Mouse (Mus musculus) cerebellum, adult 2 months (tissue): ENCODE data around the gene Neurl3. TPM values are rescaled to one million over a fixed set of nuclear protein-coding genes. Genes with fewer than 3 reads are reported as not detected.

ENCODE experiments used
- DNase-seq, 2 experiments: peaks; one replicate each; pipeline ENCODE4 v3.0.0; 2021
- H3K27ac ChIP-seq: fragments of 200-500 bp; 2 replicates; pipeline ENCODE4 v1.5.1; 2012; ENCODE audit warnings: low read length, control low read depth, inconsistent platforms; ENCODE audit not compliant: insufficient read depth
- H3K27me3 ChIP-seq: fragments of 200-500 bp; 2 replicates; pipeline ENCODE4 v1.6.1; 2012; ENCODE audit warnings: inconsistent platforms, mild to moderate bottlenecking, low read length, moderate library complexity; ENCODE audit not compliant: control insufficient read depth, insufficient read depth
- H3K4me1 ChIP-seq: fragments of 200-500 bp; 2 replicates; pipeline ENCODE4 v1.6.1; 2011; ENCODE audit warnings: low read length; ENCODE audit not compliant: control insufficient read depth, insufficient read depth
- H3K4me3 ChIP-seq: fragments of 200-500 bp; replicated peaks from 2 replicates; pipeline ENCODE3; 2011; ENCODE audit warnings: mild to moderate bottlenecking, low read depth, low read length, control low read depth; ENCODE audit not compliant: insufficient read depth
- CTCF ChIP-seq: fragments of 200-500 bp; IDR thresholded peaks from 2 replicates; pipeline ENCODE4 v1.5.1; 2011; ENCODE audit warnings: low read depth, mild to moderate bottlenecking, control low read depth, low read length, moderate library complexity, borderline replicate concordance; ENCODE audit not compliant: insufficient read depth
- POLR2A ChIP-seq: fragments of 200-500 bp; IDR thresholded peaks from 2 replicates; pipeline ENCODE4 v1.6.1; 2011; ENCODE audit warnings: low read length, control low read depth, borderline replicate concordance; ENCODE audit not compliant: insufficient read depth
- WGBS: fragments of 180-500 bp; shearing (Covaris S2); methylation state at CpG from one replicate; pipeline ENCODE4 v1.1.7; 2018; 5-methylcytosine and 5-hydroxymethylcytosine counted together
- polyA plus RNA-seq: library from polyadenylated mRNA; depleted of rRNA; stranded (reverse); fragments of >200 nt; gene quantifications from 2 replicates; pipeline ENCODE4 v1.2.3, GENCODE M21; 2012; rRNA removed

Gene Neurl3
- 0.93 and 1.0 TPM in 2 replicates for polyA plus RNA-seq

DNA sequence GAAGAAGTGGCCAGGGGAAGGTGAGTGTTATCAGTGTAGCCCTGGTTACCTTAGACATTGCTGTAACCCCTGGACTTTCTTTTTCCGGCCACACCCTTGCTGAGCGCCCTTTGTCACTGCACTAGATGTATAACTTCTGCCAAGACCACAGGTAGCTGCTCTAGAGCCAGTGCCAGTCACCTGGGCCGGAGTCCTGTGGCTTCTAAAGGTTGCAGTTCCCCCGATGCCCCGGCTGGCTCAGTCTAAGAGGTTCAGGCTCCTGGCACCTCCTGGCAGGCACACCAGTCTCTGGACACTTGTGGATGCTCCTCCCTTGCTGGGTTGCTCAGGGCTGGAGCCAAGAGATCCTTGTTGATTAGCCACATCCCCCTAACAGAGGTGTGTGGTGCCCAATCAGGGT is at the start of gene Neurl3:
Gene Neurl3, minus strand, starts transcription at position 225 of the 400 bp plus-strand sequence.
- no peak for DNase-seq
- TF ChIP-seq CTCF: no peak
- TF ChIP-seq POLR2A: no peak
- no peaks in the 10 kb centered on the region for H3K27me3 ChIP-seq
- 29% methylated on average over 5 of the region's 5 CpGs for WGBS
- H3K27ac ChIP-seq: no peak within 1 kb of the TSS
- peaks cover 6% of the 10 kb centered on the region for H3K4me1 ChIP-seq
- no peak within 1 kb of the TSS for H3K4me3 ChIP-seq

DNA sequence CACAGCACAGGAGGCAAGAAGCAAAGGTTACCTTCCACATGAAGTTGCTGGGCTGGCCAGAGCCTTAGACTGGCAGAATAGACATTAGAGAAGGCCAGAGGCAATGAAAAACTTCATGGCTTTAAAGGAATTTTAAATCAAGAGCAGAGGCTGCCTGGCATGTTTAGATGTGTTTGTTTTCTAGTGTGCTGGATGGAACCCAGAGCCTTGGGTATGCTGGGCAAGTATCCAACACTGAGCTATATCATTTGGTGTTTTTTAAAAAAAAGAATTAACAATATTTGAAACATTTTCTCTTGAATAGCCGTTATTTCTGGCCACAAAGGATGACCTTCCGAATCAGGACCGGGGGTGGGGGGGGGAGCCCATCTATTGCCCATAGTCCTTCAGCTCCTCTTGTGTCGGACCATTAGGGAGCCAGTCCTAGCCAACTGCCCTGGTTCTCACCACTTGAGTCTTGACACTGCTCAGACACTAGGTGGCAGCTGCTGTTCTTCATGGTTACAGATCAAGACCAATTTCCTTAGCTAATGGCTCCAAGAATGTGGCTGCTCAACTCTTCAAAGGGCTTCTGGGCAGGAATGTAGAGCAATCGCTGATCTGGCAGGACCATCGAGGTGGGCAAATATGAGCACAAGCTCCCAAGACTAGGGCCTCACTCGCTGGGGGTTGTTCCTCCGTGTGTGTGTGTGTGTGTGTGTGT is 49.4 kb upstream of the Neurl3 start:
- no peaks in the 10 kb centered on the region for H3K27me3 ChIP-seq
- TF ChIP-seq CTCF: peak; percentile 70
- no peak for TF ChIP-seq POLR2A
- no peak overlapping the region for H3K27ac ChIP-seq
- 40% methylated on average over 8 of the region's 8 CpGs for WGBS
- H3K4me1 ChIP-seq: peaks cover 19% of the 10 kb centered on the region
- no peak overlapping the region for H3K4me3 ChIP-seq
- peak; percentile 56 to 66 for DNase-seq

DNA sequence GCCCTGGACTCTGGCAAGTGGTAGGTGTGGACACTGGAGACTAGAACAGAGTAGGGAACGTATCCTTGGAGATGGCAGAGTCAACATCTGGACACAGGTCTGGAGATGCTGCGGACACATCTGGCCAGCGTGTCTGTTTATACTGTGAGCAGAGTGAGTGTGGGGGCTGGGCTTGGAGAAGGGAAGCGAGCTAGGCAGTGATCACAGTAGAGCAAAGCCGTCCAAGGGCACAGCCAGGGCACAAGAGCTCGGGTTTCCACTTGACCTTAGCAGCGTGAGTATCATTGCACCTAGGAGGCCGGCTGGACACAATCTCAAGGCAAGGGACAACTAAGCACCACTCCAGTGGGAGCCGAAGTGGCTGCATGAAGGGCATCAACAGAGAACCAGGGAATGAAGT is 48.6 kb upstream of the Neurl3 start:
- Histone ChIP-seq H3K27ac (no peak overlapping the region), H3K4me1 (peaks cover 19% of the 10 kb centered on the region), H3K27me3 (no peaks in the 10 kb centered on the region), H3K4me3 (no peak overlapping the region)
- DNase-seq: no peak
- TF ChIP-seq POLR2A: no peak
- 92% methylated on average over 9 of the region's 9 CpGs for WGBS

DNA sequence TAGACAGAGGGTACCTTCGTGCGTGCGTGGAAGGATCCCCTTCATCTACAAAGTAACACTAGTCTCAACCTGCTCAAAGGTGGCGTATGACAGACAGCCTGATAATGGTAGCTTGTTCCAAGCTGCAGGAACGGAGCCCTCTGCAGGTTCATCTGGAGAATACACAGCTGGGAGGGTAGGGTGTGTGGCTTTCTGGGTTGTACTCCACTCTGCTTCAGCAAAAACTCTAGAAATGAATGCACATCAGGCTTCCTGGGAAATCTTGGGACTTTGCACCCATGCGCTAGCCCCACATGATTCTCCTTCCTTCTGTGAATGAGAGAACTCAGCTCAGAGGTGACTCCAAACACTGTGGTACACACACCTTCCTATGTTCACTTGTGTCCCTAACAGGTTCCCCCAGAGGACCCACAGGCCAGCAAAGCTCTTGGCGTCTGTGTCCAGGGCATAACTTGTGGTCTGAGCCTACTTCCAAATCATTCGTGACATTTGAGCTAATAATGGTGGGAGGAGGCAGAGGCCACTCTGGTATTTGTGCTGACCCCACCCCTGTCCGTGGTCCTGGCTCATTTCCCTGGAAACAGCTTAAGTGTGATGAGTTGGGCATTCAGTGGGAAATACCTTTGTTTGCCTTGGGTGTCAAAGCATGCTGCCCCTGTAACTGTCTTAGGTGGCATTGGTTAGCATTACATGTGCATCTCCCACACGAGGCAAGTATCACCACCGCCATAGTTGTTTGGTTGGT is 47.5 kb upstream of the Neurl3 start:
- 80% methylated on average over 11 of the region's 11 CpGs for WGBS
- H3K27me3 ChIP-seq: no peaks in the 10 kb centered on the region
- no peak overlapping the region for H3K4me3 ChIP-seq
- DNase-seq: no peak
- peaks cover 19% of the 10 kb centered on the region for H3K4me1 ChIP-seq
- TF ChIP-seq CTCF (peak; percentile 39; the same call in 1 of the 2 replicates), POLR2A (no peak)
- no peak overlapping the region for H3K27ac ChIP-seq

DNA sequence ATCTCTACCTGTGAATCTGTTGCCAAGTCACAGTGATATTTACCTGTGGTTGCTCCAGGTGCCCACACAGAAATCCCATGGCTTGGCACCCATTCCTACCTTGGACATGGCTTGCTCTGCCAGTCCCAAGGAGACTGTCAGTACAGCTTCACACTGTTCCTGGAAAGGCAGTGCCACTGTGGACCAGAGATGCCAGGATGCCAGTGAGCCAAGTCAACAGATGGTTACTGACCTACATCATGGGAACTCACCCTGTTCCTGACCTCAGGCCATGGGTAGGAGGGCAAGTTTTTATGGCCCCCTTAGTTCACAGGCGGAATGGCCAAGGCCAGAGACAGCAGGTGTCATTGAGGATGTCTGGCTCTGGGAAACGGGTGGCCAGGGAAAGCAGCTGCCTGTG is 46.7 kb upstream of the Neurl3 start:
- no peak for TF ChIP-seq CTCF
- no peak for TF ChIP-seq POLR2A

DNA sequence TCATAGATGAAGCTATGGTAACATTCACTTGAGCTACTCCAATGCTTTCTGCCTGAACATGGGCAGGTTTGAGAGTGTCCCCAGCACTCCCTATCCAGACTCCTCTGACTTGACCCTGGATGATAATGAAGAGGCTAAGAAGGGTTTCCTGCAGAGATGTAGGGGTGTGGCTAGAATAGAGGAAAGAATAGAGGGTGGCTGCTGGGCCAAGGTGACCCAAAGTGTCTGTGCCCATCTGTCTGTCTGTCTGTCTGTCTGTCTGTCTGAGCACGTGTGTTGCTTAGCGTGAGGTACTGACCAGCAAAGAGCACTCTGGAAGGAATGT is 41.3 kb upstream of the Neurl3 start:
- H3K4me1 ChIP-seq: peaks cover 9% of the 10 kb centered on the region
- DNase-seq: no peak
- TF ChIP-seq CTCF (no peak), POLR2A (no peak)
- no peak overlapping the region for H3K4me3 ChIP-seq
- H3K27me3 ChIP-seq: no peaks in the 10 kb centered on the region
- WGBS: 98% methylated on average over 2 of the region's 2 CpGs
- no peak overlapping the region for H3K27ac ChIP-seq

More for the DNA sequence above, 46.7 kb upstream of the Neurl3 start:
- no peak overlapping the region for H3K27ac ChIP-seq
- H3K27me3 ChIP-seq: no peaks in the 10 kb centered on the region
- DNase-seq: peak; percentile 57 to 75
- peaks cover 19% of the 10 kb centered on the region for H3K4me1 ChIP-seq
- no peak overlapping the region for H3K4me3 ChIP-seq
- 8% methylated on average over 2 of the region's 2 CpGs for WGBS

DNA sequence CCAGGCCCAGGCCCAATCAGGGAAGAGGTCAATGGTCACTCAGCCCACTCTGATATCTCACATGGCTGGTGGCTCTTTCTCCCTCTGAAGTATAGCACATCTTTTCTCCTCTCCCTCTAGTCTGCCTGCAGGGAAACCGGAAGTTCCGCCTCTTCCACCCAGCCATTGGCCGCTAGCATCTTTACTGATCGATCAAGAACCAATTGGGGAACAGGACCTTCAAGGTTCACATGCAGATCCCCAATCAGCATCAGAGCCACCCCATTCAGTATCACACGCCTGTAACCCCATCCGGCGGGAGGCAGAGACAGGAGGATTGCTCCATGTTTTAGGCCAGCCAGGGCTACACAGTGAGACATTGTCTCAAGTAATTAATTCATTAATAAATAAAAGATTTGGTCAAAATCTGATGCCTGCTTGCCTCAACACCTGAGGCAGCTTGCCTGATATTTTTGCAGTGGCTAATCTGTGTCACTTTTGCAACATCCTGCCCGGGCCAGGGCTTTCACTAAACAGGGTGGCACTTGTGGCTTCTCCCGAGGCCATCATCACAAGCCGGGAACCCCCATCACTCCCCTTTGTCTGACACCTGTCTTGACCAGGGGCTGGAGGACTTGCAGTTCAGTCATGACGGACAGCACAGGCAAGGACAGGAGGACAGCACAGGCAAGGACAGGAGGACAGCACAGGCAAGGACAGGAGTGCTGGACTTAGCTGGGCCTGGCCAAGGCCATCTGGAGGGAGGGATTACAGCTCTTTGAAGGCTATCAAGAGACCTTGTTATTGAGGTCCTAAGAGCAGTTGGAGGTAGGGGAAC is 40.7 kb upstream of the Neurl3 start:
- TF ChIP-seq POLR2A (no peak), CTCF (no peak)
- H3K27me3 ChIP-seq: no peaks in the 10 kb centered on the region
- DNase-seq: no peak
- 92% methylated on average over 11 of the region's 11 CpGs for WGBS
- H3K4me1 ChIP-seq: peaks cover 4% of the 10 kb centered on the region; the same call in 1 of the 2 replicates
- H3K4me3 ChIP-seq: no peak overlapping the region
- H3K27ac ChIP-seq: no peak overlapping the region
